Mouse (Mus musculus) urinary bladder, postnatal 36 days (tissue): ENCODE measurements around the gene Hist1h3d.

Source experiments
- DNase-seq, 2 experiments: peaks; one replicate each; pipeline ENCODE4 v3.0.0; 2022; ENCODE audit warnings: low spot score in 2 of 2, mixed read lengths in 1 of 2

The Hist1h3d gene

GRCm38 (mm10) chr13:23621532-23622174 is 46.1 kb downstream of the Hist1h3d start:
- peak; percentile 68 to 75 for DNase-seq

- DNase-seq = peak; percentile 84 to 90
These were observed 46.7 kb downstream of the Hist1h3d start, which contains the start of gene Hist1h1e for GRCm38 (mm10) chr13:23622175-23622671. Gene Hist1h1e, minus strand, starts transcription at chr13:23622558.

- no peak for DNase-seq
These were observed 47.4 kb downstream of the Hist1h3d start for GRCm38 (mm10) chr13:23622861-23623450.
